ENCODE assay signal across 8 mouse cellular contexts in the genomic region with DNA sequence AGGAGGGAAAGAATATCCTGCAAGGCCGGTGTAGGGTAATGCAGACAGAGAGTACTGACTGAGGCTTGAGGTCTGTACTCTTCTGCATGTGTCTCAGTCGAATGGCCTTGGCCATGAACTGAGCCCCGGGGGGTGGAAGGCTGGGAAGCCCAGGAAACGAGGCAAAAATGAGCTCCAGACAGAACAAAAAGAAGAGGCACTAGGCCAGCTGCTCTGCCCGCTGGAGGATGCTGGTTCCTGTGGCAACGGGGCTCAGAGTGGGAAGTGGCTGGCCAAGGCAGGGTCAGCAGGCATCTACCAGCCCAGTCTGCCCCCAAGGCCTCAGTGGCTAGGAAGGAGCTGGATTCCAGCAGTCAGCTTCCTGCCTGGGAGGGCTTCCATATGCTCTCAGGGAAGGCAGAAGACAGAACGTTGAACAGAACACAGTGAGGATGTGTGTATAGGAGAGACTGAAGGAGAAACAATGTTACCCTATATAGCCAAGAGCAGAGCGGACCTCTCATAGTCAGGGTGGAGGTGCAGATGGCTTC.
DNase-seq lines count a peak whose midpoint lies in the region; ATAC-seq lines count a peak whose summit lies in the region.

No protein-coding gene starts in this region.

- H3K9ac ChIP-seq in hindbrain, embryonic 15.5 days, result no peak overlapping the region
- H3K9ac ChIP-seq in limb, embryonic 13.5 days, result no peak overlapping the region

- peaks cover 17% of the 10 kb centered on the region for H3K4me1 ChIP-seq in hindbrain, embryonic 15.5 days (replicated peaks)
- H3K4me1 ChIP-seq in limb, embryonic 13.5 days, result peaks cover 33% of the 10 kb centered on the region

- no peak overlapping the region for H3K4me3 ChIP-seq in hindbrain, embryonic 15.5 days
- H3K4me3 ChIP-seq in limb, embryonic 13.5 days, result no peak overlapping the region

- peak; percentile 75 for ATAC-seq in hindbrain, embryonic 15.5 days (ENCODE audit: low FRiP score, low read depth)
- ATAC-seq in limb, embryonic 13.5 days (ENCODE audit: low FRiP score, low read depth), result no peak
- no peak for ATAC-seq in megakaryocyte progenitor cell, adult 5-6 weeks (replicated peaks; ENCODE audit: poor library complexity)

- WGBS in hindbrain, embryonic 15.5 days, result 26% methylated on average over 8 of the region's 8 CpGs
- 43% methylated on average over 8 of the region's 8 CpGs for WGBS in limb, embryonic 13.5 days

- peak; percentile 37 for DNase-seq in embryo, embryonic 11 days
- no peak for DNase-seq in embryo, embryonic 10 days (ENCODE audit: low spot score)
- peak; percentile 46 for DNase-seq in cerebellum, adult 9-10 months
- DNase-seq in right cerebral cortex, postnatal 36 days (ENCODE audit: low spot score in 2 of 2), result peak; percentile 40 to 45
- DNase-seq in thymus, postnatal 25 days, result no peak

- H3K36me3 ChIP-seq in hindbrain, embryonic 15.5 days, result peaks cover 5% of the 10 kb centered on the region; the same call in 1 of the 2 replicates
- peaks cover 37% of the 10 kb centered on the region for H3K36me3 ChIP-seq in limb, embryonic 13.5 days

- H3K27me3 ChIP-seq in hindbrain, embryonic 15.5 days, result no peaks in the 10 kb centered on the region
- H3K27me3 ChIP-seq in limb, embryonic 13.5 days, result no peaks in the 10 kb centered on the region

- peak overlapping the region; percentile 66 for H3K27ac ChIP-seq in hindbrain, embryonic 15.5 days (replicated peaks)
- H3K27ac ChIP-seq in limb, embryonic 13.5 days, result peak overlapping the region; percentile 49; the same call in 1 of the 2 replicates

- H3K4me2 ChIP-seq in hindbrain, embryonic 15.5 days, result no peak overlapping the region
- H3K4me2 ChIP-seq in limb, embryonic 13.5 days (replicated peaks), result no peak overlapping the region

- H3K9me3 ChIP-seq in hindbrain, embryonic 15.5 days, result no peaks in the 10 kb centered on the region
- H3K9me3 ChIP-seq in limb, embryonic 13.5 days, result no peaks in the 10 kb centered on the region

Comparison
In these comparisons a context has a peak if more than half of its experiments do, and no peak if none do; other contexts are left out.
1. DNase-seq: peak in embryo, embryonic 11 days (single experiment), cerebellum, adult 9-10 months (single experiment) and right cerebral cortex, postnatal 36 days (2 of 2); none in embryo, embryonic 10 days (single experiment) and thymus, postnatal 25 days (single experiment).